Mouse (Mus musculus): ENCODE results near the gene Cxcl14.

Gene Cxcl14

GRCm38 (mm10) chr13:56251924-56252619, 44.3 kb downstream of the Cxcl14 start, which contains the start of gene Neurog1:
Gene Neurog1 (minus strand): TSS chr13:56252163.
- DNase-seq (ENCODE audit: low spot score in 2 of 2) = no peak

GRCm38 (mm10) chr13:56251176-56251923, 45.0 kb downstream of the Cxcl14 start:
- DNase-seq (ENCODE audit: low spot score in 2 of 2) = no peak

- no peak for DNase-seq (ENCODE audit: low spot score in 2 of 2)
Measured at GRCm38 (mm10) chr13:56250551-56251161, 45.7 kb downstream of the Cxcl14 start.

GRCm38 (mm10) chr13:56249593-56250341, 46.6 kb downstream of the Cxcl14 start:
- no peak for DNase-seq (ENCODE audit: low spot score in 2 of 2)

- DNase-seq (ENCODE audit: low spot score in 2 of 2) = no peak
Measured at GRCm38 (mm10) chr13:56243104-56243503, 53.2 kb downstream of the Cxcl14 start.

- no peak for DNase-seq (ENCODE audit: low spot score in 2 of 2)
Measured at GRCm38 (mm10) chr13:56240012-56240770, 56.2 kb downstream of the Cxcl14 start.

All from spleen, postnatal 4 days (tissue).